Mouse (Mus musculus) bone marrow macrophage, adult 2 months (primary cell): Measurements from ENCODE around the gene Vps8. TPM values are rescaled to one million over a fixed set of nuclear protein-coding genes. Genes with fewer than 3 reads are reported as not detected.

Experiments used
- H3K27ac ChIP-seq: 2 replicates; pipeline ENCODE4 v1.5.1; 2012; ENCODE audit warnings: low read depth, low read length; ENCODE audit not compliant: insufficient read depth
- H3K4me1 ChIP-seq: 2 replicates; pipeline ENCODE4 v1.6.1; 2012; ENCODE audit warnings: low read length; ENCODE audit not compliant: control insufficient read depth, insufficient read depth
- H3K4me3 ChIP-seq: 2 replicates; pipeline ENCODE4 v1.5.1; 2012; ENCODE audit warnings: mild to moderate bottlenecking, low read length, moderate library complexity; ENCODE audit not compliant: insufficient read depth
- CTCF ChIP-seq: IDR thresholded peaks from 2 replicates; pipeline ENCODE4 v1.5.1; 2012; ENCODE audit warnings: low read depth, mild to moderate bottlenecking, low read length, moderate library complexity
- POLR2A ChIP-seq: IDR thresholded peaks from 2 replicates; pipeline ENCODE4 v1.6.1; 2012; ENCODE audit warnings: mild to moderate bottlenecking, low read depth, low read length, borderline replicate concordance
- polyA plus RNA-seq: library from polyadenylated mRNA; stranded (reverse); fragments of >200 nt; gene quantifications from 2 replicates; pipeline ENCODE4 v1.2.4, GENCODE M21; 2012; ENCODE audit not compliant: missing spikeins, insufficient read depth, insufficient read length

Gene Vps8
- polyA plus RNA-seq, 1 experiment = 19.8 TPM

DNA sequence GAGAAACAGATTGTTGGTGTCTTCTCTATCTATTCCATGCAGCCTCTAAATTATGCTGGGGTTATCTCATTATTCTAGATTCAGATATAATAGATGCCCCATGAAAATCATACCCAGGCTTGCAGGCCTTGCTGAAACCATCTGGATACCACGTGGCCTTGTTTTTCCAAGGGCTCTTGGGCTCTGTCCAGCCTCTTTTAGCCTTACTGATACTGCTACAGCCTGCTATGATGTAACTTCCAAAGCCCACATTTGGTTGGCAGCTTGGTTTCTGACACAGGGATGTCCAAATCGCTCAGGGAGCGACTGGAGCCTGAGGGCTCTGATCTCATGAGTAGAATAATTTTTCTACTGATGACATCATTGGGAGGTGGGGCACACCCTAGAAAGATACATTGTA lies 223.0 kb downstream of the Vps8 start:
- H3K4me1 ChIP-seq = peaks cover 26% of the 10 kb centered on the region
- H3K4me3 ChIP-seq = no peak overlapping the region
- TF ChIP-seq POLR2A (no peak), CTCF (no peak)
- no peak overlapping the region for H3K27ac ChIP-seq

DNA sequence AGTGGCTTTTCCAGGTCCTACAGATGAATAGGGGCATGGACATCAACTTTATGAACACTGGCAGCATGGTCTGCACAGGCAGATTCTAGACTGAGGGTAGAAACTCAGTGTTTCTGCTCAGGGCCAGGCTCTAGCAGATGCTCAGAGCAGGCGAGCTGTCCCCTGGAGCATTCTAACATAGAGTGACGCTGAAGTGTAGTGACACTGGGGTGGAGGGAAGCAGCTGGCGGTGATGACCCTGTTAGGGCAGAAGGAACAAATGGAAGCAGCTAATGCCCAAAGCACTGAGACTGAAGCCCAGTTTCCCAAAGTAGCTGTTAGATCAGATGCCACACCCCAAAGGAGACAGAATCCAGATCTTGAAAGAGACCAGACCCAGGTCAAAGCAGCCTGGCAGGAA lies 223.6 kb downstream of the Vps8 start:
- Histone ChIP-seq H3K4me3 (no peak overlapping the region), H3K4me1 (peaks cover 20% of the 10 kb centered on the region), H3K27ac (no peak overlapping the region)
- TF ChIP-seq POLR2A (no peak), CTCF (no peak)

DNA sequence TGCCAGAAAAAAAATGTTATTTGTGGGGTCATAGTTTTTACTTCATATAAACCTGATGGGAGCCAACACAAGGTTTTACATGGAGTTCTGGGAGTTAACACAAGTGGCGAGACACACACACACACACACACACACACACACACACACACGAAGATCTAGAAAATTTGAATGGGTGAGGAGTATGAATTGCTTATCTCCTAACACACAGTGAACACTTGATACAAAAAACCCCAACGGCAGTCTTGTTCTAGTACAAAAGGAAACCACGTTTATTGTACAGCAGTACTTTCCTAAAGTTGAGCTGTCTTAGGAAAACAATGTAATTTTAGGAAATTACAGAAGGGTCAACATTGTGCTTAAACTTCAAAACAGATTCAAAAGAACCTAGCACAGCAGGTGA lies 225.9 kb downstream of the Vps8 start:
- H3K27ac ChIP-seq = no peak overlapping the region

DNA sequence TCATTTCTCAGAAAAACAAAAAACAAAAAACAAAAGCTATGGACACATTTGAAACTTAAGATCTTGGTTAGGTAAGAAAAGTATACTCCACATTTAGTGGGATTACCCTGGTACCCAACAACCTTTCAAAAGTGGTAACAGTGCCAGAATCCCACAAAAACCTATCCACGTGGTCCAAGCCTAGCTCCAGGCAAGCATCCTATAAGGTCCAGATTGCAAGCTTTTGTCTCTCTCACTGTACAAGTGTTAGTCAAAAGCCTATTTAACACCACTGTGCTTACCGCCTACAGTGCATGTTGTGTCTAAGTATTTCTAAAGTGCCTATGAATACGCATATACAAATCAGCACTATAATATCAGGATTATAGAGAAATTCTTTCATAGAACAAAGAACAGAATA lies 227.4 kb downstream of the Vps8 start:
- H3K4me1 ChIP-seq = peaks cover 10% of the 10 kb centered on the region
- no peak for TF ChIP-seq POLR2A
- H3K27ac ChIP-seq = no peak overlapping the region
- H3K4me3 ChIP-seq = no peak overlapping the region

More for the DNA sequence above, 225.9 kb downstream of the Vps8 start:
- TF ChIP-seq CTCF (no peak), POLR2A (no peak)
- no peak overlapping the region for H3K4me3 ChIP-seq
- peaks cover 10% of the 10 kb centered on the region for H3K4me1 ChIP-seq

DNA sequence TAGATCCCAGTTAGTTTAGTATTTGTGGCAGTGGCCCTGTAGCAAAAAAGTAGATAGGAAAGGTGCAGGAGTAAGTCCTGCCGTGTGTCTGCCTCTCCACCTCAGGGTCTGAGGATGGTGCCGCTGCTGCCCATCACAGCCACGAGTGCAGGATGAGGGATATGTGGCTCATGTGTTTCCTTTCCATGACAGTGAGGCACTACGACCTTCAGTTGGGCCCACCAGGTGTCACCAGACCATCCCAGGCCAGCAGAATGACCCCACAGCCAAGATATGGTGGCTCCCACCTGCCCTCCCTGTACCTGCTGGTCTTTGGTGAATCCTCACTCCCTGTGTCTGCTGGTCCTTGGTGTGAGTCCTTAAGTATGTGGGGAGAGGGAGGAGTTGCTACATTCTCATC lies 228.2 kb downstream of the Vps8 start:
- H3K4me1 ChIP-seq = peaks cover 10% of the 10 kb centered on the region
- TF ChIP-seq POLR2A = no peak
- no peak for TF ChIP-seq CTCF
- no peak overlapping the region for H3K27ac ChIP-seq
- H3K4me3 ChIP-seq = no peak overlapping the region

DNA sequence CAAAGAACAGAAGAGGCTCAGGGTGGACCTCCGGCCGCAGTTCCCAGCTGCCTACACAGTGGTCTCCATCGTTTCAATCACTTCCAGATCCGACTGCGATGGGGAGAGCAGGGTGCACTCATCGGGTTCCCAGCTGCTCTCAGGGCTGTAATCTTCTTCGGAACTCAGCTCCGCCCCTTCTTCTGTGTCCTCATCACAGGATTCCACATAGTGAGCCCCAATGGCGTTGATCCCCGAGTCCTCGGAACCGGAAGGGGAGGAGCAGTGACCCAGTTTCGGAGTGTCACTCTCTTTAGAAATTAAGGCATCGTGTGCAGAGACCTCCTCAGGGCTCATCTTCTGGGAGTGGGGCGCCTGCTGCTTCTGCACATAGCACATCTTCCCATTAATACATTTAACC lies 230.2 kb downstream of the Vps8 start:
- Histone ChIP-seq H3K27ac (no peak overlapping the region), H3K4me1 (peaks cover 7% of the 10 kb centered on the region), H3K4me3 (no peak overlapping the region)
- TF ChIP-seq CTCF = no peak
- no peak for TF ChIP-seq POLR2A

DNA sequence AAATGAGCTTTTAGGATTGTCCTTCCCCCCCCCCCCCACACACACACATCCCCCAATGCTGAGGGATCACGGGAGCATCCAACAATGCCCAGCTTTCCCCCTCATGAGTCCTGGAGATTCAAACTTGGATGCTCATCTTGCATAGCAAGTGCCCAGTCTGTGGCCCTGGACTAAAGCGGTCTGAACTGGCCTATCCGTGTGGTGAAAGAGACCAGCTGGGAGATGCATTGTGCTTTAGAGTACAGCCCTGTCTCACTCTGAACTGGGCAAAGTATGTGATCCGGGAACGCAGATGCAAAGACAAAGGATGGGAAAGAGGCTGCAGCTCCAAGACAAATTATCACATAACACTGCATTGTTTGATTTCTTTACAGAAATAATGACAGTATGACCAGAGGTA lies 231.5 kb downstream of the Vps8 start:
- Histone ChIP-seq H3K4me3 (no peak overlapping the region), H3K27ac (no peak overlapping the region), H3K4me1 (peaks cover 7% of the 10 kb centered on the region)
- no peak for TF ChIP-seq POLR2A
- no peak for TF ChIP-seq CTCF

DNA sequence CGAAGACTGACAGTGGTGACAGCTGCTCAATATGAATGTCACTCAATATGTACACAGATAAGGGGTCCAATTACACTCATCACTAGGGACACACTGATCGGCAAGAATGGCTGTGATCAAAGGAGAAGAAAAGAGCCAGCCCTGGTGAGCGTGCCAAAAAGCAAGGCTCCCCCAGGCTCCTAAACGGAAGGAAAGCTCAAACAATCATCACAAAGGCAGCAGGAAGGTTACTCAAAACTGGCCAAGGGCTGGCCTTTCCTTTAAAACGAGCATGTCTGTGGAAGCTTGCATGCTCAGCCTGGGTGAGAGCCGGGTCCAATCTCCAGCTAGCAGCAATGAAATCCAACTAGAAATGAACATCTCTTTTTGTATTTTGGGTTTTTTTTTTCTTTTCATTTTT lies 232.4 kb downstream of the Vps8 start:
- H3K4me3 ChIP-seq = no peak overlapping the region
- H3K27ac ChIP-seq = no peak overlapping the region
- TF ChIP-seq CTCF (no peak), POLR2A (no peak)
- H3K4me1 ChIP-seq = peaks cover 7% of the 10 kb centered on the region

DNA sequence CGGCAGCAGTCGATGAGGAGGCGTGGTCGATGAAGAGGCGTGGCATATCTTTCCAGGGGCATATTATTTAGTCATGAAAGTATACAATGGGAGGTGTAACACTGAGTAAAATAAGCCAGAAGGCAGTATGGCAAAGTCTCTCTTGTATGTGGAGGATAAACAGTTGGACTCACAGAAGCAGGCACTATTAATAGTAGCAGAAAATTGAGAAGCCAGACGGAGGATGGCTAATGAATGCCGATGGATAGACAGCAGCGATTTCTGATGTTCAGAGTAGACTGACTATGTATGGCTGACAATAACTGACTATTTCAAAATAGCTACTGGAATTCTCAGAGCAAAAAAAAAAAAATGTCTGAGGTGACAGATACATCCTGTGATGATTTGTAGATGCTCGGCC lies 233.0 kb downstream of the Vps8 start:
- Histone ChIP-seq H3K4me3 (no peak overlapping the region), H3K4me1 (peaks cover 7% of the 10 kb centered on the region)
- TF ChIP-seq POLR2A (no peak), CTCF (no peak)

DNA sequence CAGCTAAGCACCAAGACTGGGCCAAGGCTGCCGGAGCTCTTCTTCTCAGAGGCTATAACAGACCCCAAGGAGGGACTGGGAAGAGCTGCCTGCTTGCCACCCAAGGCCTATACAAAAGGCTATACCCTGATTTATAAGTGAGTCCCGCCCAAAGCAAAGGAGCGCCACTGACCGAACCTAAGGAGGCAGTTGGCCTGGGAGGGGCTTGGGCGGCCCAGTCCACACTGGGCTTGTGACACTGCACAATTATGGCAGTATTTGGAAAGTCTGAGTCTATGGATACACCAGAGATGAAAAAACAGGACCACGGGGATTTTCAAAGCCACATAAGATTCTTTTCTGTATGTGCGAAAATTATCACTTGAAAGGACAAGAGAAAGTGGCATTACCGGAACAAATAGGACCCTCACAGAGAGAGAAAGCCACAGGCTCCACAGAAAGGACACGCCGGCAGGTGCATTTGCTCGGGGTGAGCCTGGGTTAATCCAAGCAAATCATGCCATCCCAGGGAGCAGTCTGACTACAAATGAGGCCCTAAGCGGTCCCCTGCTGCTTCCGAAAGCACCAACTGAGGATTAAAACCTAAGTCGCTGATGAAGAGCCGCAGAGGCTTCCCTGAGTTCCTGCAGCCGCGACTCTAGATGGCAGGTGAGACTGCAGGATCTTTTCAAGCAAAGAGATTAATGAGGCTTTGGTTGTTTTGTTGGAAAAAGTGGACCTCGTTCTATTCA lies 241.9 kb downstream of the Vps8 start:
- Histone ChIP-seq H3K4me3 (no peak overlapping the region), H3K4me1 (0 out of 2 replicates have a peak, but pooled peaks cover 2% of the 10 kb centered on the region), H3K27ac (no peak overlapping the region)
- TF ChIP-seq POLR2A (no peak), CTCF (no peak)

More for the DNA sequence above, 233.0 kb downstream of the Vps8 start:
- H3K27ac ChIP-seq = no peak overlapping the region

DNA sequence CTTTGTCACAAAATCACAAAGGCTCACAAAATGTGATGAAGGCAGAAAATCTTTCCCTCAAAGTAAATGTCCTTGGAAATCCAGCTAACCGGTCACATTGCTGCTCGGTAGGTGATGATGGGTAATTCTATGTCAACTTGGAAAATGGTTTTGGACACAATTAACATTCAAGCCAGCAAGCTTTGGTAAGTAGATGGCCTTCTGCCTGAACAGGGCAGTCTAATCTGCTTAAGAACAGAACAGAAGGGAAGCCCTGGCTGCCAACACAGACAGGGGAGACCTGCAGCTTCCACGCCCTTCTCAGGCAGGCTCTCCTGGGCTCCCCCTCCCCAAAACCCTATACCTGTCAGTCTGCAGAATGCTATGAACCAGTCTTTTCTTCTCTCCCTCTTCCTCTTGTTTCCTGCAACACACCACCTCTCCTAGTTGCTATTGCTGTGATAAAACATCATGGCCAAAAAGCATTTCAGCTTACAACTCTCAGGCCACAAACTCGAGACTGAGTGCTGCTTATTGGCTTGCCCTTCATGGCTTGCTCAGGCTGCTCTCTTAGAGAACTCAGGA lies 242.6 kb downstream of the Vps8 start:
- Histone ChIP-seq H3K27ac (no peak overlapping the region), H3K4me1 (0 out of 2 replicates have a peak, but pooled peaks cover 2% of the 10 kb centered on the region), H3K4me3 (no peak overlapping the region)
- TF ChIP-seq POLR2A = no peak
- no peak for TF ChIP-seq CTCF
